Mouse (Mus musculus): ENCODE results near the gene Zfp143.
"Not testable (repeated sequence)": the region's sequence is repeated elsewhere in the genome, so short reads cannot be mapped to it uniquely, and the experiment has no call there.

Gene Zfp143

GRCm38 (mm10) chr7:110061199-110061751 is at the start of gene Zfp143:
Gene Zfp143, plus strand, starts transcription at chr7:110061217.
- DNase-seq (ENCODE audit: extremely low spot score), result peak; percentile 99

- DNase-seq (ENCODE audit: extremely low spot score), result no peak
Observed at GRCm38 (mm10) chr7:110011417-110011816, 49.6 kb upstream of the Zfp143 start.

DNA sequence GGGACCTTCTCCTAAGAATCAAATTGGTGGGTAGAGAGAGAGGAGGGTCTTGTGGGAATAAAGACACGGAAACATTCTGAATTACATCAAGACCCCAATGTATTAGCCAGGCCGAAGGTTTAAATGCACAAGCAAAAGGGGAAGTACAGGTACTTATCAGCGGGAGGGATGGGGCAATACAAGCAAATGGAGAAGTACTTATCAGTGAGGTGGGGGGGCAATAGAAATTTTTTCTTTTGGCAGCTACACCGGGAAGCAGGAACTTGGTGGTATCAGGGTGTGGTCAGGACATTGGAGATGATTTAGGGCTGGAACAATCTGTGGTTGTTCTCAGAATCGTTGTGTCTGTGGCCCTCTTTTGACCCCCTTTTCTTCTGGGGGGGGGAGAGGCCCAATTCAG is 46.7 kb upstream of the Zfp143 start:
- no peak for DNase-seq (ENCODE audit: extremely low spot score)

DNA sequence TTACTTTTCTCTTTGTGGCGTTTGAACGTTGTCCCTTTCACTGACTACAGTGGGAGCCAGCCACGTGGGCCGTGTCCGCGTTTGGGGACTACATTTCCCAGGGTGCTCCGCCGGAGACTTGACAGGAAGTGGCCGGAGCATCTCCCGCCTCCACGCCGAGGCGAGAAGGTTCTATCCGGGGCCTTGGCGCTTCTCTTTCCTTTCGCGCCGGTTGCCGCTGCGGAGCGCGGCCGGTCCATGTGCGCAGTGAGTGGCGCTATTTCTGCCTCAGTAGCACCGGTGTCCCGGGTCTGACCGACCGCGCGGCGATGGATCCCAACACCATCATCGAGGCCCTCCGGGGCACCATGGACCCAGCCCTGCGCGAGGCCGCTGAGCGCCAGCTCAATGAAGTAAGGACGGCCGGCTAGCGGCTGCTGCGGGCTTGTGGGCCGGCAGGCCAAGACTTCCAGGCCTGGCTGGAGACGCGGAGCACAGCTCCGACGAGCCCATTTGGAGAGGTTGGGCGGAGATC is 42.8 kb upstream of the Zfp143 start, which contains the start of gene Ipo7:
TSS of gene Ipo7 (plus strand) at position 158 of the 514 bp plus-strand sequence.
- DNase-seq (ENCODE audit: extremely low spot score), result peak; percentile 90

DNA sequence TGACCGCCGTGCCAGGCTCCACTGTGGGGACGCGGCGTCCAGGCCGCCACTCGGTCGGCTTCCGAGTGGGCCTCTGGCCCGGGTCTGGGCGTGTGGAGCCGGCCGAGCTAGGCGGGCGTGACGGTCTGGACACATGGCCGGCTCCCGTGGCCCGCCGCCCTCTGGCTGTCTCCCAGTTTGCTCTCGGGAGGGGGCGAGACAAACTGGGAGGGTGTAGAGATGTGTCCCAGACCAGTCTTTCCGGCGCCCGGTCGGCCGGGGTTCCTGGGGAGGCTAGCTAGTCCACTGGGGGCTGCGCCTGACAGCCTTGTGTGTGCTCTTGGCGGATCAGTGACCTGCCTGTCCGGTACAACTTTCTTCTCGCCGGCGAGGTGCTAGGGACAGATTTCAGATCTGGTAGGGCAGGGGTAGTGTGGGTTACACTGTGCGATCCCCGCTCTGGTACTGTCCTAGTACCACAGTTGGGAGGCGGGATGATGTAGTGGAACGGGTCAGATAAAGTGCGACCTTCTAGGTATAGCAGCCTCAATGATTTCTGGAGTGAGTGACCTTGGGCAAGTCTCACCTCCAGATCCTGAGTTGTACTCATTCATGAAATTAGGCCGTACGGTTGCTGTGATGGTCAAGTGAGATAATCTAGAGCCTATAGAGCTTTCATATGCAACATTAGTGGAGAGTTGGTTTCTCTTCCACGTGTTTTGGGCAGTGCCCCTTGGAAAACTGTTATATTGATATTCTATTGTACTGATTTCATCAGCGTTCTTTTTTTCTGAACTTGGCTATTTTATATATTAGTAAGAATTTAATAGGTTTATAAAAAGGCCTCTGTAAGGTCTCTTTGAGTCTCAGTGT is 42.2 kb upstream of the Zfp143 start:
- no peak for DNase-seq (ENCODE audit: extremely low spot score)

GRCm38 (mm10) chr7:110023553-110023952 is 37.5 kb upstream of the Zfp143 start:
- no peak for DNase-seq (ENCODE audit: extremely low spot score)

DNA sequence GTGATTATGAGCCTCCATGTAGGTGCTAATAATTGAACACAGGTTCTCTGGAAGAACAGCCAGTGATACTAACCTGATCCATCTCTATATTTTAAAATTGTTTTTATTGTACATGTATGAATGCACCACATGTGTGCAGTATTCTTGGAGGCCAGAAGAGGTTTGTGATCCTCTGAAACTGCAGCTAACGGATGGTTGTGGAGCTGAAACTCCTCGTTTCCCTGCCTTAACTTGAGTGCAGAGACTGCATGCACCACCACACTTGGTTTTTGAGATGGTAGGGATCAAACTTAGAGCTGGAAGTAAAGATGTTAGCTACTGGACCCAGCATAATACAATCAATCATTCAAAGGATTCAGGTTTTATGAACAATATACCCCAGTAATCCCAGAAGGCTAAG is 34.4 kb upstream of the Zfp143 start:
- no peak for DNase-seq (ENCODE audit: extremely low spot score)

GRCm38 (mm10) chr7:110028826-110029225 is 32.2 kb upstream of the Zfp143 start:
- no peak for DNase-seq (ENCODE audit: extremely low spot score)

- DNase-seq (ENCODE audit: extremely low spot score), result no peak
Observed at GRCm38 (mm10) chr7:110030342-110030741, 30.7 kb upstream of the Zfp143 start.

- not testable (repeated sequence) for DNase-seq (ENCODE audit: extremely low spot score)
Observed at GRCm38 (mm10) chr7:110057723-110058122, 3.3 kb upstream of the Zfp143 start.

- DNase-seq (ENCODE audit: extremely low spot score), result peak; percentile 39
Observed at GRCm38 (mm10) chr7:110059092-110059785, 1.8 kb upstream of the Zfp143 start.

DNA sequence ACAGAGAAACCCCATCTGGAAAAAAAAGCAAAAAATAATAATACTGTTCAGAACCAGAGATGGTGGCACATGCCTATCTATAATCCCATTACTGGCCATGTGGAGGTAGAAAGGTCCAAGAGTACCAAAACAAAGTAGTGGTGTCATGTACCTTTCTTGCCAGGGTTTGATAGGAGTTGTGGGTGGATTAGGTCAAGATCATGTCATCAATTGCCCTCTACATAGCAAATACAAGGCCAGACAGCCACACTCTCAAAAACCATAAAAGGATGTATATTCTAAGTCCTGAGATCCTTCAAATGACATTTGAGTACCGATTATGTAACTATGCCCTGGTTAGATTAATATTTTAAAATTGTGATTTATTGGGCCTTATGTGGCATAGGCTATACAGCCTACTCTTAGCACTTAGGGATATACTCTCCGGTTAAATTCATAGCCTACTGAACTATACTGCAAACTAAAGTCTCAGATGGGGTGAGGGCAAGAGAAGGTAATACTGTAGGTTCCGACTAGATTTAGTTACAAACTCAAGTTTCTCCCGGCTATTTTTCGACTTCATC is 830 bp upstream of the Zfp143 start:
- DNase-seq (ENCODE audit: extremely low spot score), result peak; percentile 57

DNA sequence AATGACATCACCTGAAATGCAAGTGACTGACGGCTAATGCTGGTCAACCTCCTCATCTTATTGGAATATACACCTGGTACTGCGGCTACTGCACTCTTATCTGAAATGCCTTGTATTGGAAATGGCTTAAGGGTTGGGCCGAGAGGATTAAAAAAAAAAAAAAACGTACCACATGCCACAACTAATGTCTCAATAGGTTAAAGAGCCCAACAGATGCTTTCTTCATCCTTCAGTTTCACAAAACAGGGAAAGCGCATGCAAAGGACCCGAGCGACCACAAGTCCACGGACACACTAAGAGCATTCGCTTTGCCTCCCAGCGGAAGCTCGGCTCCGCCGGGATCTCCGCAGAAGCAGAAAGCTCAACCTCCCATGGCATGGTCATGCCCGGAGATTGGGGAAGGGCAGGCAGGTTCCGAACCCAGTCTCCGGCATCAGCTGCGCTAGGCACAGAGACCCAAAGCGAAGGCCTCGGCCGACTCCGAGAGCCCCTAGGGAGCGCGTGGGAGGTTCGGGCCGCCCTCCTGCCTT is 283 bp upstream of the Zfp143 start:
- no peak for DNase-seq (ENCODE audit: extremely low spot score)

GRCm38 (mm10) chr7:110061752-110062273 is 796 bp downstream of the Zfp143 start:
- DNase-seq (ENCODE audit: extremely low spot score), result peak; percentile 91

DNA sequence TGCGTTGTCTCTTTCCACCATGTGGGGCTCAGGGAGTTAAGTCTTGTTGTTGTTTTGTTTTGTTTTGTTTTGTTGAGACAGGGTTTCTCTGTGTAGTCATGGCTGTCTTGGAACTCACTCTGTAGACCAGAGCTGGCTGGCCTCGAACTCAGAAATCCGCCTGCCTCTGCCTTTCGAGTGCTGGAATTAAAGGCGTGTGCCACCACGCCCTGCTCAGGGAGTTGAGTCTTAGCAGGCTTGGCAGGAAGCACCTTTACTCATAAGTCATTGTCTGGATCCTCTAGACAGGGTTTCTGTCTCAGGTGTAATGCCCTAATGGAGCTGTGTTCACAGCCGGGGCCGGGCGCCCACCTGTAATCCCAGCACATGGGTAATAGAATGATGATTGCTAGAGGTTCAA is 2.7 kb downstream of the Zfp143 start:
- no peak for DNase-seq (ENCODE audit: extremely low spot score)

GRCm38 (mm10) chr7:110069070-110069469 is 8.1 kb downstream of the Zfp143 start:
- no peak for DNase-seq (ENCODE audit: extremely low spot score)

GRCm38 (mm10) chr7:110078168-110078567 is 17.2 kb downstream of the Zfp143 start:
- no peak for DNase-seq (ENCODE audit: extremely low spot score)

DNA sequence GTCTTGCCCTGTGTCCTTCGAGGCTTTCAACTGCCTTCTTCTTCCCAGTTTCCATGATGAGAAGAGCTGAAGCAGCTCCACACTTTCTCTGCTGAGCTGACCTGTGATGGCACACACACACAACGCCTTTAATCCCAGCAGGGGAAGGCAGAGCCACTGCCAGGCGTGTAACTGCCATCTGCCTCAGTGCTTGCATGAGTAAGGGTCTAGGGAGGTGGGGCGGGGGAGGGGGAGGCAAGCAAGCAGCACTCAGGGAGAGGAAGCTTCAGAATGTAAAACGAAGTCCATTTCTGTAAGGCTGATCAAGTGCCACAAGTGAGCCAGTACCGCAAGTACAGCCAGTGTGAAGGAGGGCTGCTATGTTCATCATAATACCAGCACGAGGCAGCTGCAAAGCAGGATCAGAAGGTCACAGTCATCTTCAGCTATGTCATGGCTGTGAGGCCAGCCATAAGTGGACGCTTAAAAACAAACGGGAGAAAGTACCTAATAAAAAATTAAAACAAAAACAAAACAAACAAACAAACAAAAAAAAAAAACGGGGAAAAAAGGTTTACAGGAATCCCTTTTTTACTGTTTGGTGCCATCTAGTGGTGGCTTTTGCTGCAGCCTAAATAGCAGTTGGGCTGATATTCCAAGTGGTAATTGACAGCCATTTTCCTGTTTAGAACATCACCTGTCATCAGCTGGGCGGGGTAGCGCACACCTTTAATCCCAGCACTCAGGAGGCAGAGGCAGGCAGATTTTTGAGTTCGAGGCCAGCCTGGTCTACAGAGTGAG is 22.6 kb downstream of the Zfp143 start:
- peak; percentile 49 for DNase-seq (ENCODE audit: extremely low spot score)

GRCm38 (mm10) chr7:110085217-110085616 is 24.2 kb downstream of the Zfp143 start:
- no peak for DNase-seq (ENCODE audit: extremely low spot score)

DNA sequence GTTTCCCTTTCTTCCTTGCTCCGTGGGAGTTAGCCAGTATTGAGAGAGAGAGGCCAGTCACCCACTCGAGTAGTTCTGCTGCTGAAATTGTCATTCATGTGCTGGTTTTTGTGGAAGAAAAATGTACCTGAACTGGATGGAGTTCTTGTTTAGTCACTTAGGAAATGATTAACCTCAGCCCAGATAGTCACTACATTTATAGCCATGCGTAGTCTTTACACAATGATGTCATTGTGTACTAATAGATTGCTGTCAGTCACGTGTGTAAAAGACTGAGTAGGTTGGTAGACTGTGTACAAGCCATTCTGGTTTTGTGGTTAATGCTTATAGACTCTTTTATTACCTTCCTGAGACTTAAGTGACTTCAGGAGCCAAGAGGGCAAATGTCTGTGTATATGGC is 26.9 kb downstream of the Zfp143 start:
- no peak for DNase-seq (ENCODE audit: extremely low spot score)

- DNase-seq (ENCODE audit: extremely low spot score), result no peak
Observed at GRCm38 (mm10) chr7:110091670-110092069, 30.7 kb downstream of the Zfp143 start.
